ENCODE assay signal across 9 mouse cellular contexts in the genomic region with DNA sequence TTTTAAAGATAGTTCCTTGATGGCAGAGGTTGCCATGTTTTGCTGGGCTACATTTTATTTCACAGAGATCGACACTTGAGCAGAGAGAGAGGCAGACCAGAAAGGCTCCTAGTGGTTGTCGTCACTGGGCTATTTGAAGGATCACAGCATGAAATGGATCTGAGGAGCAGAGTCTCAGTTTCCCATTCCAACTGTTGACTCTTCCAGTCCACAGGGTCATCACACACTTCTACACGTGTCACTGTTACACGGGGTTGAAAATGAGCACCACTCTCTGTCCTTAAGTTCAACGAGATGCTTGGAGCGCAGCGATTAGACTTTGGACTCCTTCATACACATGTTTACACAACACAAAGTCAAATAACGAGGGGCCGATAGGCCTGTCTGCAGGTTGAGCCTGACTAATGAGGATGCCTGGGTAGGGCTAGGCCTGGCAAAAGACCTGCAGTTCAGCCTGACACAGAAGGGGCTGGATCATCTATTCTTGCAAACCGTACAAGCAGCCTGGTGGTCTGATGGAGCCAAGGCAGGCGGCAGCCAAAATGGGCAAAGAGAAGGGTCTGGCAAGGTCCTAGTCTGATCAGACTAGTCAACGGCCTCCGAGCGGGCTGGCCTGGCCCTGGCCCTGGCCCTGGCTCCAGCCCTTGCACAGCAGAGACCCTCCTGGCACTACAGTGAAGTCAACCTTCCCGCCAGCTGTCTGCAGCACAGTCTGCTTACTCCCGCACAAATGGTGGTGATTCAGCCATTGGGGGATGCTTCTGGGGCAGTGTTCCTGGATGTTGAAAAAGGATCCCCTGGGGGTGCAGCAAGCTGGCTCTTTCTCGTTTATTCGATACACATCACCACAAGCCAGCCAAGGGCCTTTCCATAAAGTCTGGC.
DNase-seq lines count a peak whose midpoint lies in the region; ATAC-seq and TF ChIP-seq lines count a peak whose summit lies in the region.
"Had no signal": no experiment of that assay in that cellular context is flagged by ENCODE, and none has a peak within 500 bp of the region (broad histone marks: within the 10 kb centered on the region; RNA-seq: fewer than 3 reads in every experiment).

No protein-coding gene starts in this region.

- intact Hi-C loops in left cerebral cortex, postnatal 4 days (cut with DNase I), result no loop called here
- intact Hi-C loops in left cerebral cortex, adult 2 months (cut with DNase I), result no loop called here
- intact Hi-C loops in left cerebral cortex, postnatal 10 days (cut with DNase I), result no loop called here

- H3K4me3 ChIP-seq in left cerebral cortex, adult 2 months, result no peak overlapping the region
- no peak overlapping the region for H3K4me3 ChIP-seq in liver, embryonic 11.5 days (ENCODE audit: low read depth, low read length)
- H3K4me3 ChIP-seq in stomach, embryonic 15.5 days (replicated peaks), result no peak overlapping the region

- 80% methylated on average over 18 of the region's 18 CpGs for WGBS in liver, embryonic 11.5 days
- 69% methylated on average over 18 of the region's 18 CpGs for WGBS in stomach, embryonic 15.5 days

- H3K9ac ChIP-seq in liver, embryonic 11.5 days (ENCODE audit: low read depth, low read length), result no peak overlapping the region
- H3K9ac ChIP-seq in stomach, embryonic 15.5 days, result no peak overlapping the region

- no peaks in the 10 kb centered on the region for H3K36me3 ChIP-seq in liver, embryonic 11.5 days (ENCODE audit: control insufficient read depth, insufficient read depth, low read length)
- no peaks in the 10 kb centered on the region for H3K36me3 ChIP-seq in stomach, embryonic 15.5 days
- H3K36me3 ChIP-seq: G1E had no signal

- H3K9me3 ChIP-seq in liver, embryonic 11.5 days (ENCODE audit: control insufficient read depth, low read length), result no peaks in the 10 kb centered on the region
- H3K9me3 ChIP-seq in stomach, embryonic 15.5 days, result no peaks in the 10 kb centered on the region

- peak; percentile 94 for DNase-seq in left cerebral cortex, postnatal 4 days
- DNase-seq in left cerebral cortex, adult 2 months (ENCODE audit: extremely low spot score in 1 of 2, low spot score in 2 of 2), result no peak
- DNase-seq in gastrocnemius, adult 18-20 months (ENCODE audit: low spot score), result peak; percentile 53
- no peak for DNase-seq in liver, embryonic 11.5 days (ENCODE audit: low spot score)
- DNase-seq in lung, postnatal 14 days, result no peak
- no peak for DNase-seq in spleen, postnatal 10 days (ENCODE audit: low spot score in 2 of 2)
- no peak for DNase-seq in left cerebral cortex, postnatal 10 days (ENCODE audit: extremely low spot score in 1 of 2, low spot score in 2 of 2)

- no peaks in the 10 kb centered on the region for H3K27me3 ChIP-seq in liver, embryonic 11.5 days (replicated peaks; ENCODE audit: control insufficient read depth, insufficient read depth, low read length)
- H3K27me3 ChIP-seq in stomach, embryonic 15.5 days (replicated peaks), result no peaks in the 10 kb centered on the region

- no peak overlapping the region for H3K27ac ChIP-seq in left cerebral cortex, adult 2 months
- H3K27ac ChIP-seq in liver, embryonic 11.5 days (ENCODE audit: low read depth, low read length), result no peak overlapping the region
- H3K27ac ChIP-seq in stomach, embryonic 15.5 days, result peak overlapping the region; percentile 55; the same call in 1 of the 2 replicates

- no peak for TF ChIP-seq CTCF in left cerebral cortex, adult 2 months (IDR thresholded peaks at IDR 0.05)

- ATAC-seq in liver, embryonic 11.5 days (replicated peaks; ENCODE audit: low FRiP score), result 0 out of 2 replicates have a peak, but pooled peaks have one; percentile 26
- ATAC-seq in stomach, embryonic 15.5 days (ENCODE audit: insufficient read depth, low FRiP score, low read depth), result peak; percentile 90

- H3K4me1 ChIP-seq in liver, embryonic 11.5 days (replicated peaks; ENCODE audit: control insufficient read depth, insufficient read depth, low read length), result no peaks in the 10 kb centered on the region
- H3K4me1 ChIP-seq in stomach, embryonic 15.5 days, result 0 out of 2 replicates have a peak, but pooled peaks cover 4% of the 10 kb centered on the region

- no peak overlapping the region for H3K4me2 ChIP-seq in liver, embryonic 11.5 days
- H3K4me2 ChIP-seq in stomach, embryonic 15.5 days, result no peak overlapping the region

Comparison
In these comparisons a context has a peak if more than half of its experiments do, and no peak if none do; other contexts are left out.
1. DNase-seq: peak in left cerebral cortex, postnatal 4 days (single experiment) and gastrocnemius, adult 18-20 months (single experiment); none in left cerebral cortex, adult 2 months (0 of 2), liver, embryonic 11.5 days (single experiment), lung, postnatal 14 days (single experiment), spleen, postnatal 10 days (0 of 2) and left cerebral cortex, postnatal 10 days (0 of 2).